Mouse (Mus musculus) ES-E14 (cell line): ENCODE measurements at regions not wholly inside any gene's neighbourhood (a gene's known extent, or its start where the extent isn't known, plus 50 kb on each side); places are given as distances from the start of the nearest gene placed in this dataset.

Experiments used
- DNase-seq: peaks from one replicate; pipeline ENCODE4 v3.0.0-alpha.2; 2013; ENCODE audit warnings: low read depth, low spot score
- H3K27ac ChIP-seq: 2 replicates; pipeline ENCODE4 v1.5.1; 2012; ENCODE audit warnings: low read depth, mild to moderate bottlenecking, low read length, moderate library complexity, mixed read lengths; ENCODE audit not compliant: poor library complexity, insufficient read depth, severe bottlenecking
- H3K36me3 ChIP-seq: 2 replicates; pipeline ENCODE4 v1.6.1; 2012; ENCODE audit warnings: mild to moderate bottlenecking, low read length, moderate library complexity, mixed read lengths; ENCODE audit not compliant: control insufficient read depth, poor library complexity, insufficient read depth, severe bottlenecking
- H3K4me1 ChIP-seq, 2 experiments: fragments of 150-350 bp in 1 of 2; sonication (generic) in 1 of 2; 2 replicates each; pipeline ENCODE4 v1.6.1; 2012; ENCODE audit warnings: low read length in 2 of 2, mild to moderate bottlenecking in 1 of 2, mixed read lengths in 1 of 2; ENCODE audit not compliant: control insufficient read depth in 2 of 2, insufficient read depth in 2 of 2, poor library complexity in 1 of 2
- H3K4me3 ChIP-seq, 2 experiments: fragments of 150-350 bp in 1 of 2; sonication (generic) in 1 of 2; 2 replicates each; pipeline ENCODE4 v1.5.1; 2012; ENCODE audit warnings: low read length in 2 of 2, low read depth in 1 of 2, mild to moderate bottlenecking in 1 of 2, mixed read lengths in 1 of 2; ENCODE audit not compliant: insufficient read depth in 1 of 2, poor library complexity in 1 of 2, severe bottlenecking in 1 of 2
- H3K9ac ChIP-seq: 2 replicates; pipeline ENCODE4 v1.6.1; 2012; ENCODE audit warnings: low read depth, mild to moderate bottlenecking, low read length, mixed read lengths; ENCODE audit not compliant: poor library complexity, insufficient read depth, severe bottlenecking
- H3K9me3 ChIP-seq: fragments of 150-350 bp; sonication (generic); 2 replicates; pipeline ENCODE4 v1.6.1; 2012; ENCODE audit warnings: low read depth, mild to moderate bottlenecking, low read length; ENCODE audit not compliant: control insufficient read depth, insufficient read depth
- CHD2 ChIP-seq: IDR thresholded peaks from 2 replicates; pipeline ENCODE4 v1.6.1; 2014; ENCODE audit warnings: mild to moderate bottlenecking, low read depth, low read length, inconsistent platforms
- HCFC1 ChIP-seq: IDR thresholded peaks from 2 replicates; pipeline ENCODE4 v1.6.1; 2012; ENCODE audit warnings: low read length, inconsistent platforms, borderline replicate concordance; ENCODE audit not compliant: insufficient read depth
- MAFK ChIP-seq: IDR thresholded peaks from 2 replicates; pipeline ENCODE4 v1.6.1; 2014; ENCODE audit warnings: mild to moderate bottlenecking, low read depth, low read length, inconsistent platforms; ENCODE audit not compliant: insufficient read depth
- ZC3H11A ChIP-seq: IDR thresholded peaks from 2 replicates; pipeline ENCODE4 v1.6.1; 2012; ENCODE audit warnings: low read depth, mild to moderate bottlenecking, inconsistent platforms, low read length, borderline replicate concordance
- ZNF384 ChIP-seq: IDR thresholded peaks from 2 replicates; pipeline ENCODE4 v1.6.1; 2012; ENCODE audit warnings: low read depth, low read length, inconsistent platforms
- in situ Hi-C, 2 experiments: fragments of 600-800 bp; cut with MboI; formaldehyde crosslinking; loops; one replicate each; pipeline ENCODE4 v1.15.1; 2025; ENCODE audit warnings: low sequenced_read_pairs in 2 of 2, inconsistent platforms in 1 of 2; ENCODE audit not compliant: unreplicated experiment in 2 of 2

GRCm38 (mm10) chr3:150328811-150329210, 1108.9 kb upstream of the Adgrl4 start:
- Histone ChIP-seq H3K27ac (no peak overlapping the region), H3K4me1 (no peaks in the 10 kb centered on the region), H3K4me3 (no peak overlapping the region), H3K36me3 (no peaks in the 10 kb centered on the region), H3K9me3 (no peaks in the 10 kb centered on the region), H3K9ac (no peak overlapping the region)
- DNase-seq: no peak
- no peak for TF ChIP-seq MAFK
- TF ChIP-seq ZNF384: no peak
- TF ChIP-seq CHD2: no peak
- no peak for TF ChIP-seq ZC3H11A
- no peak for TF ChIP-seq HCFC1
- in situ Hi-C loops: no loop called here

GRCm38 (mm10) chr3:150352139-150352725, 1085.5 kb upstream of the Adgrl4 start:
- DNase-seq: no peak
- H3K36me3 ChIP-seq: no peaks in the 10 kb centered on the region
- in situ Hi-C loops: no loop called here
- no peak overlapping the region for H3K9ac ChIP-seq
- H3K4me3 ChIP-seq: no peak overlapping the region
- no peaks in the 10 kb centered on the region for H3K4me1 ChIP-seq
- no peak overlapping the region for H3K27ac ChIP-seq
- TF ChIP-seq ZC3H11A (no peak), HCFC1 (no peak), MAFK (no peak), ZNF384 (no peak), CHD2 (no peak)
- H3K9me3 ChIP-seq: no peaks in the 10 kb centered on the region

- in situ Hi-C loops: no loop called here
- TF ChIP-seq HCFC1: no peak
- Histone ChIP-seq H3K9me3 (no peaks in the 10 kb centered on the region), H3K27ac (no peak overlapping the region), H3K36me3 (no peaks in the 10 kb centered on the region), H3K4me3 (no peak overlapping the region), H3K4me1 (no peaks in the 10 kb centered on the region), H3K9ac (no peak overlapping the region)
- DNase-seq: no peak
Observed at GRCm38 (mm10) chr3:150365766-150366165, 1071.9 kb upstream of the Adgrl4 start.

GRCm38 (mm10) chr3:150384996-150385627, 1052.6 kb upstream of the Adgrl4 start:
- peak; percentile 25 for DNase-seq
- H3K27ac ChIP-seq: no peak overlapping the region
- H3K9ac ChIP-seq: no peak overlapping the region
- TF ChIP-seq ZC3H11A (peak; percentile 13; the same call in 1 of the 2 replicates), CHD2 (no peak)
- in situ Hi-C loops: no loop called here
- H3K4me1 ChIP-seq: no peaks in the 10 kb centered on the region
- no peaks in the 10 kb centered on the region for H3K9me3 ChIP-seq
- no peaks in the 10 kb centered on the region for H3K36me3 ChIP-seq
- H3K4me3 ChIP-seq: no peak overlapping the region
